Mouse (Mus musculus) midbrain, postnatal 0 days (tissue): ENCODE measurements around the gene Slc25a13. TPM values are rescaled to one million over a fixed set of nuclear protein-coding genes. Genes with fewer than 3 reads are reported as not detected.
A peak's percentile ranks its signal among the peaks of the same experiment; 100 is the strongest.

Source experiments
- ATAC-seq: fragments of 200-750 bp; cut with Nextera tagmentation; 2 replicates; pipeline ENCODE4 v1.8.0; 2017; ENCODE audit warnings: moderate number of reproducible peaks, mild to moderate bottlenecking, moderate TSS enrichment, moderate library complexity; ENCODE audit not compliant: low FRiP score
- DNase-seq: peaks from one replicate; pipeline ENCODE4 v3.0.0-alpha.2; 2015; ENCODE audit warnings: low spot score
- H3K27ac ChIP-seq: fragments of 300-500 bp; sonication (generic); 2 replicates; pipeline ENCODE4 v1.5.1; 2014; ENCODE audit warnings: low read depth, mild to moderate bottlenecking, low read length, mixed read lengths
- H3K27me3 ChIP-seq: fragments of 300-500 bp; sonication (generic); 2 replicates; pipeline ENCODE4 v1.6.1; 2014; ENCODE audit warnings: low read length, control low read depth, mixed read lengths; ENCODE audit not compliant: insufficient read depth
- H3K36me3 ChIP-seq: fragments of 300-500 bp; sonication (generic); 2 replicates; pipeline ENCODE4 v1.6.1; 2014; ENCODE audit warnings: low read length, control low read depth, mixed read lengths; ENCODE audit not compliant: insufficient read depth
- H3K4me1 ChIP-seq: fragments of 300-500 bp; sonication (generic); 2 replicates; pipeline ENCODE4 v1.6.1; 2014; ENCODE audit warnings: mild to moderate bottlenecking, control low read depth, antibody characterized with exemption, low read length, mixed read lengths; ENCODE audit not compliant: insufficient read depth
- H3K4me2 ChIP-seq: fragments of 300-500 bp; sonication (generic); 2 replicates; pipeline ENCODE4 v1.6.1; 2014; ENCODE audit warnings: low read depth, mild to moderate bottlenecking, low read length, mixed read lengths; ENCODE audit not compliant: poor library complexity, severe bottlenecking
- H3K4me3 ChIP-seq: fragments of 300-500 bp; sonication (generic); 2 replicates; pipeline ENCODE4 v1.5.1; 2014; ENCODE audit warnings: low read depth, mild to moderate bottlenecking, low read length, moderate library complexity
- H3K9ac ChIP-seq: fragments of 300-500 bp; sonication (generic); replicated peaks from 2 replicates; pipeline ENCODE4 v1.6.1; 2014; ENCODE audit warnings: mild to moderate bottlenecking, low read length, moderate library complexity, mixed read lengths; ENCODE audit not compliant: poor library complexity, severe bottlenecking
- H3K9me3 ChIP-seq: fragments of 300-500 bp; sonication (generic); 2 replicates; pipeline ENCODE4 v1.6.1; 2016; ENCODE audit warnings: low read length, control low read depth
- CTCF ChIP-seq: IDR thresholded peaks from 2 replicates; pipeline ENCODE4 v1.5.1; 2016; ENCODE audit warnings: antibody characterized with exemption, mild to moderate bottlenecking
- WGBS: fragments of 180-500 bp; shearing (Covaris S2); extraction: QIAGEN DNeasy Blood & Tissue Kit; methylation state at CpG from one replicate; pipeline ENCODE4 v1.1.7; 2014; 5-methylcytosine and 5-hydroxymethylcytosine counted together
- polyA plus RNA-seq: library from polyadenylated mRNA; unstranded; fragments of >200 nt; fragmentation: Nextera tagmentation; extraction: Ambion mirVana; gene quantifications from 2 replicates; pipeline ENCODE4 v1.2.1, GENCODE M21; 2015
- total RNA-seq: library from RNA; depleted of rRNA; stranded (reverse); fragments of >200 nt; gene quantifications from 2 replicates; pipeline ENCODE4 v1.2.3, GENCODE M21; 2014

Slc25a13 gene
- total and polyA plus RNA-seq, 2 experiments from 2014 or later = 2.1 to 2.4 TPM

DNA sequence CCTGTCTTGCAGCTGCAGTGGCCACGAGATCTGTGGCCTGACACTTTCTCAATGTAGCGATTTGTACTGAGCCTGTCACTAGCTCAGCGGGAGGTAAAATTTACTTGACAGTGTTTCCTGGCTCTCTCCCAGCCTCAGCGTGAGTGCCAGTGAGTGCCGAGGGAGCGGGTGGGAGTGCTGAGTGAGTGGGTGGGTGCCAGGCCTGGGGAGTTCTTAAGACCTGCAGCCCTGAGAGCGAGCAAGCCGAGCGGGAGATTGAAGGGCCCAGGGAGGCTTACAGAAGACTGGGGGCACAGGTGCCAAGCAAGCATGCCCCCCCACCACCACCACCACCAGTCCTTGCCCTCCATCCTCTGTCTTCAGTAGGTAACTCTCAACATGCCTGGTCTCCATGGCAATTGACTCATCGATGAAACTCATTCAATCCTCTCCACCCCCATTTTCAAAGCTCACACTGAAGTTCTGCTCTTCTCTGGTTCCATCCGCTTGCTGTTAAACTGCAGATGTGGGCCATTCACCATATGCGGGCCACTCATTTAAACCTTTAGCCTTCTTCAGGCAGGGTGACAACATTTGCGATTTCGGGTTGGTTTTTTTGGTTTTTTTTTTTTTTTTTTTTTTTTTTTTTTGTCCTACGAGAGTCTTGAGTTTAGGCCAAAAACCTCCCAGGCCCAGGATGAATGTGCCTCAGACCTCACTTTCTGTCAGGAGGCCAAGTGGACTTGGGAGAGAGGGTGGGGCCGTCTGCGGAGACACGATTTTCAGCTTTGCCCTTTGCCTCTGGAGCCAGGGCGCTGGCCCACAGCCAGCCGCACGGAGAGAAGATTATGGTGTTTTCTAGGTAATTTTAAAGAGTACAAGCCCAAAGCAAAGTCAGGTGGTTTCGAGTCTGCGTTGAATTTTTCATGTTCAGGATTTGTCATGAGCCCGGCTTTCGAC is 224.9 kb downstream of the Slc25a13 start:
- Histone ChIP-seq H3K4me2 (peak overlapping the region; percentile 28), H3K27ac (no peak overlapping the region), H3K36me3 (no peaks in the 10 kb centered on the region), H3K4me1 (no peaks in the 10 kb centered on the region), H3K27me3 (no peaks in the 10 kb centered on the region), H3K9ac (no peak overlapping the region), H3K4me3 (no peak overlapping the region), H3K9me3 (no peaks in the 10 kb centered on the region)
- ATAC-seq = peak; percentile 52
- peak; percentile 70 for DNase-seq
- TF ChIP-seq CTCF = no peak
- 31% methylated on average over 25 of the region's 25 CpGs for WGBS

DNA sequence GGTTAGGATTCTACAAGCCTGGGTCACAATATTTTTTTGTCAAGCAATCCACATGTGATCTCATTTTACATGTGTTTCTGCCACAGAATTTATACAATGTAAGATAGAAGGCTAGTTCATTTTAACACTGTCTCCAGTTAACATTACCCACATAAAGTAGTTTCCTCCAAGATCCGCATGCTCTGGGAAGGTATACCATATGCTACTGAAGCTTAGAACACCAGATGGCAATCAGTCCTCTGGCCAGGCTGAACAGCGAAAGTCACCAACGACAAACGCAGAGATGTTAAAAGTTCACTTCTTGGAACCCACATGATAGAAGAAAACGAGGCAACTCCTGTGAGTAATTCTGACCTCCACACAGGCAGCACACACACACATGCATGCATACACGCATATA is 225.7 kb downstream of the Slc25a13 start:
- Histone ChIP-seq H3K27ac (no peak overlapping the region), H3K4me2 (no peak overlapping the region), H3K27me3 (no peaks in the 10 kb centered on the region), H3K4me1 (no peaks in the 10 kb centered on the region), H3K9ac (no peak overlapping the region), H3K36me3 (no peaks in the 10 kb centered on the region), H3K4me3 (no peak overlapping the region), H3K9me3 (no peaks in the 10 kb centered on the region)
- 59% methylated on average over 6 of the region's 6 CpGs for WGBS
- no peak for DNase-seq
- no peak for TF ChIP-seq CTCF
- no peak for ATAC-seq
